Mouse (Mus musculus) E14TG2a.4 (cell line): ENCODE results near the gene Mcmbp.

Experiments
- CTCF ChIP-seq: conservative IDR thresholded peaks from 2 replicates; pipeline ENCODE4 v1.5.1; 2014; ENCODE audit warnings: low read length
- POU5F1 ChIP-seq: IDR thresholded peaks from 2 replicates; pipeline ENCODE4 v1.6.1; 2014; ENCODE audit warnings: low read length, borderline replicate concordance

- no peak for TF ChIP-seq CTCF
- TF ChIP-seq POU5F1, result no peak
These were observed 49.5 kb downstream of the Mcmbp start for GRCm38 (mm10) chr7:128690796-128691195.
